2 mouse cellular contexts compared by ENCODE assay signal in genomic region chr1:193132385-193132784, GRCm38 (mm10).
A peak's percentile ranks its signal among the peaks of the same experiment; 100 is the strongest.
TF ChIP-seq lines count a peak whose summit lies in the region.

No protein-coding gene starts in this region.

TF ChIP-seq in CH12.LX, 34 proteins besides CTCF, POLR2A, EP300 and RAD21:
- TF ChIP-seq NRF1 (IDR thresholded peaks at IDR 0.05; ENCODE audit: low read depth, low read length): no peak
- TF ChIP-seq RCOR1 (conservative IDR thresholded peaks at IDR 0.05; ENCODE audit: low read depth, low read length): no peak
- TF ChIP-seq MYC (IDR thresholded peaks at IDR 0.05; ENCODE audit: low read depth, low read length): 0 out of 2 replicates have a peak, but pooled peaks have one; percentile 25
- TF ChIP-seq ELF1 (IDR thresholded peaks at IDR 0.05; ENCODE audit: low read depth, low read length): no peak
- TF ChIP-seq SIN3A (IDR thresholded peaks at IDR 0.05; ENCODE audit: low read length): no peak
- TF ChIP-seq PAX5 (IDR thresholded peaks at IDR 0.05; ENCODE audit: low read length): no peak
- peak; percentile 61 for TF ChIP-seq HCFC1 (IDR thresholded peaks at IDR 0.05; ENCODE audit: low read depth, low read length)
- TF ChIP-seq JUND (conservative IDR thresholded peaks at IDR 0.05; ENCODE audit: low read depth, low read length): no peak

TF ChIP-seq in MEL, 35 proteins besides CTCF, POLR2A, EP300 and RAD21:
- TF ChIP-seq TBP (IDR thresholded peaks at IDR 0.05; ENCODE audit: low read depth, low read length): 0 out of 2 replicates have a peak, but pooled peaks have one; percentile 39
- TF ChIP-seq HCFC1 (IDR thresholded peaks at IDR 0.05; ENCODE audit: low read depth, low read length): peak; percentile 78
- TF ChIP-seq ZKSCAN1 (IDR thresholded peaks at IDR 0.05; ENCODE audit: low read depth, low read length): no peak
- TF ChIP-seq MYC (IDR thresholded peaks at IDR 0.05; ENCODE audit: low read depth, low read length): peak; percentile 70; the same call in 1 of the 2 replicates
- no peak for TF ChIP-seq JUND (IDR thresholded peaks at IDR 0.05; ENCODE audit: low read depth, low read length)
- TF ChIP-seq USF2 (IDR thresholded peaks at IDR 0.05; ENCODE audit: borderline replicate concordance in 1 of 2, insufficient read depth in 1 of 2, low read depth in 1 of 2, low read length in 2 of 2): no peak
- TF ChIP-seq POLR2AphosphoS2 (IDR thresholded peaks at IDR 0.05; ENCODE audit: low read length): no peak
- no peak for TF ChIP-seq GABPA (IDR thresholded peaks at IDR 0.05; ENCODE audit: low read depth, low read length)
- TF ChIP-seq ELF1 (IDR thresholded peaks at IDR 0.05; ENCODE audit: low read depth, low read length): no peak
- TF ChIP-seq TAL1 (IDR thresholded peaks at IDR 0.05; ENCODE audit: low read length): no peak
- peak; percentile 50 for TF ChIP-seq KAT2A (conservative IDR thresholded peaks at IDR 0.05; ENCODE audit: low read depth, low read length)
- no peak for TF ChIP-seq ZC3H11A (IDR thresholded peaks at IDR 0.05; ENCODE audit: low read depth, low read length)
- TF ChIP-seq SMC3 (IDR thresholded peaks at IDR 0.05; ENCODE audit: low read depth, low read length): no peak
- no peak for TF ChIP-seq ZMIZ1 (IDR thresholded peaks at IDR 0.05; ENCODE audit: low read depth, low read length)
- no peak for TF ChIP-seq NRF1 (IDR thresholded peaks at IDR 0.05; ENCODE audit: insufficient read depth, low read depth, low read length, poor library complexity, severe bottlenecking)
- TF ChIP-seq USF1 (IDR thresholded peaks at IDR 0.05; ENCODE audit: low read depth, low read length): no peak
- no peak for TF ChIP-seq MAFK (IDR thresholded peaks at IDR 0.05; ENCODE audit: borderline replicate concordance, low read depth, low read length)
- TF ChIP-seq MAZ (IDR thresholded peaks at IDR 0.05; ENCODE audit: low read depth, low read length): no peak
- TF ChIP-seq MYB (IDR thresholded peaks at IDR 0.05; ENCODE audit: low read depth, low read length): no peak
- TF ChIP-seq E2F4 (IDR thresholded peaks at IDR 0.05; ENCODE audit: borderline replicate concordance, low read depth, low read length): no peak
